Mouse (Mus musculus) lung, postnatal 0 days (tissue): ENCODE results near the gene Naip6. TPM values are rescaled to one million over a fixed set of nuclear protein-coding genes. Genes with fewer than 3 reads are reported as not detected.

ENCODE experiments used
- ATAC-seq: fragments of 200-750 bp; cut with Nextera tagmentation; 2 replicates; pipeline ENCODE4 v1.8.0; 2017; ENCODE audit warnings: moderate library complexity
- DNase-seq: peaks from one replicate; pipeline ENCODE4 v3.0.0-alpha.2; 2016; ENCODE audit warnings: low spot score
- H3K27ac ChIP-seq: fragments of 300-500 bp; sonication (generic); 2 replicates; pipeline ENCODE4 v1.5.1; 2014; ENCODE audit warnings: antibody characterized with exemption, mild to moderate bottlenecking, low read length, mixed read lengths
- H3K27me3 ChIP-seq: fragments of 300-500 bp; sonication (generic); replicated peaks from 2 replicates; pipeline ENCODE4 v1.6.1; 2014; ENCODE audit warnings: low read length, mixed read lengths; ENCODE audit not compliant: insufficient read depth
- H3K36me3 ChIP-seq: fragments of 300-500 bp; sonication (generic); 2 replicates; pipeline ENCODE4 v1.6.1; 2014; ENCODE audit warnings: low read length, mixed read lengths; ENCODE audit not compliant: insufficient read depth
- H3K4me1 ChIP-seq: fragments of 300-500 bp; sonication (generic); 2 replicates; pipeline ENCODE4 v1.6.1; 2014; ENCODE audit warnings: antibody characterized with exemption, low read depth, low read length, mixed read lengths; ENCODE audit not compliant: insufficient read depth
- H3K4me2 ChIP-seq: fragments of 300-500 bp; sonication (generic); replicated peaks from 2 replicates; pipeline ENCODE4 v1.6.1; 2014; ENCODE audit warnings: low read depth, mild to moderate bottlenecking, low read length, moderate library complexity, mixed read lengths
- H3K4me3 ChIP-seq: fragments of 300-500 bp; sonication (generic); 2 replicates; pipeline ENCODE4 v1.5.1; 2014; ENCODE audit warnings: low read depth, low read length
- H3K9ac ChIP-seq: fragments of 300-500 bp; sonication (generic); replicated peaks from 2 replicates; pipeline ENCODE4 v1.6.1; 2014; ENCODE audit warnings: low read depth, mild to moderate bottlenecking
- H3K9me3 ChIP-seq: fragments of 300-500 bp; sonication (generic); 2 replicates; pipeline ENCODE4 v1.6.1; 2016; ENCODE audit warnings: low read length, mixed read lengths
- CTCF ChIP-seq: IDR thresholded peaks from 2 replicates; pipeline ENCODE4 v1.5.1; 2016; ENCODE audit warnings: antibody characterized with exemption, mild to moderate bottlenecking
- EP300 ChIP-seq: IDR thresholded peaks from 2 replicates; pipeline ENCODE4 v1.6.1; 2016; ENCODE audit warnings: antibody characterized with exemption, mild to moderate bottlenecking, control low read depth
- polyA plus RNA-seq: library from polyadenylated mRNA; unstranded; fragments of >200 nt; fragmentation: Nextera tagmentation; extraction: Ambion mirVana; gene quantifications from 2 replicates; pipeline ENCODE4 v1.2.1, GENCODE M21; 2015

Naip6 gene
- polyA plus RNA-seq, 1 experiment from 2014 or later = 0.19 TPM

DNA sequence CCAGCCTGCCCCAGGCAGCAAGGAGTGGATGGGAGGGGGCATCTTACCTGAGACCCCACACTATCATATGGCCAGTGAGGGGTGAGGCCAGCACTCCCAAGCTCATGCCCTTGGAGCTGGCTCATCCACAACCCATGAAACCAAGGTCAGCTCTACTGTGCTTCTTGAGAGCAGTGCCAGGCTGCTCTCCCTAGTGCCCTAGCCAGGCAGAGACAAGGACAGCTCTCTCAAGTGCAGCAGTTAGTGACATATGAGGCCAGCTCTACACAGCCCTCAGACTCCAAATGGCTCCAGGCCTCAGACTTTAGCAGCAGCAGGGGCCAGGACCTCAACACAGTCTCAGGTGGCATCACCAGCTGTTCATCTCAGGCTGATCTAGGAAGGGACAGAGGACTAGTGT lies 73.8 kb downstream of the Naip6 start:
- H3K4me1 ChIP-seq = no peaks in the 10 kb centered on the region
- DNase-seq (no peak), ATAC-seq (no peak)
- H3K27me3 ChIP-seq = no peaks in the 10 kb centered on the region
- no peak overlapping the region for H3K9ac ChIP-seq
- no peaks in the 10 kb centered on the region for H3K9me3 ChIP-seq
- no peak overlapping the region for H3K4me3 ChIP-seq
- H3K36me3 ChIP-seq = no peaks in the 10 kb centered on the region
- no peak overlapping the region for H3K4me2 ChIP-seq
- no peak for TF ChIP-seq CTCF
- TF ChIP-seq EP300 = no peak
- no peak overlapping the region for H3K27ac ChIP-seq

Other genes starting within 250 kb of the Naip6 start
- gene Bdp1, start 213.6 kb downstream of the Naip6 start, polyA plus RNA-seq = 22.5 and 30.7 TPM in 2 replicates
- 61.6 and 82.2 TPM in 2 replicates for gene Serf1, start 209.7 kb downstream of the Naip6 start, polyA plus RNA-seq
- gene Smn1, start 192.8 kb downstream of the Naip6 start, polyA plus RNA-seq = 20.5 and 23.0 TPM in 2 replicates
- 0.84 and 1.3 TPM in 2 replicates for gene Naip2, start 115.6 kb downstream of the Naip6 start, polyA plus RNA-seq
- 0.67 and 0.81 TPM in 2 replicates for gene Naip5, start 71.4 kb downstream of the Naip6 start, polyA plus RNA-seq
- gene Naip1, start 135.2 kb upstream of the Naip6 start, polyA plus RNA-seq = not detected in 2 replicates
- gene Gtf2h2, start 174.9 kb upstream of the Naip6 start, polyA plus RNA-seq = 22.9 and 35.5 TPM in 2 replicates
- 71.0 and 76.9 TPM in 2 replicates for gene Ocln, start 235.0 kb upstream of the Naip6 start, polyA plus RNA-seq